Mouse (Mus musculus) E14TG2a.4 (cell line): ENCODE measurements around the gene Cd70.

ENCODE experiments used
- CTCF ChIP-seq: conservative IDR thresholded peaks from 2 replicates; pipeline ENCODE4 v1.5.1; 2014; ENCODE audit warnings: low read length
- POU5F1 ChIP-seq: IDR thresholded peaks from 2 replicates; pipeline ENCODE4 v1.6.1; 2014; ENCODE audit warnings: low read length, borderline replicate concordance

DNA sequence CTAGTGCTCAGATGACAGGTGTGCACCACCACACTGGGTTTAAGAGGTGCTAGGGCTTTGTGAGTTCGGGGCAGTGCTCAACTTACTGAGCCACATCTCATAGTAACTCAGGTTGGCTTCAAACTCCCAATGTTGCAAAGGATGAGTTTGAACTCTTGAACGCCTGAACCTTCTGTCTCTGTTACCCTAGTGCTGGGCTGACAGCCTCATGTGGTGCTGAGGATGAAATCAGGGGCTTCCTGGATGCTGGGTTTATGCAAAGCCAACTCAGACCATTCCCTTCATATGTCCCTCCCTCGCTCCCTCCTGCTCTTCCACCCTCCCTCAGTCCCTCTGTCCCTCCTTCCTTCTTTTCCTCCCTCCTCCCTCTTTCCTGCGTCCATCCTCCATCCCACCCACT is 1.2 kb downstream of the Cd70 start:
- TF ChIP-seq CTCF = no peak
- TF ChIP-seq POU5F1 = no peak
